Mouse (Mus musculus) cerebellum, adult 18-20 months (tissue): ENCODE data around the gene Gm8909.
A peak's percentile ranks its signal among the peaks of the same experiment; 100 is the strongest.
"Not testable (repeated sequence)": the region's sequence is repeated elsewhere in the genome, so short reads cannot be mapped to it uniquely, and the experiment has no call there.

ENCODE experiments used
- DNase-seq, 2 experiments: peaks; one replicate each; pipeline ENCODE4 v3.0.0; 2021

The Gm8909 gene

DNA sequence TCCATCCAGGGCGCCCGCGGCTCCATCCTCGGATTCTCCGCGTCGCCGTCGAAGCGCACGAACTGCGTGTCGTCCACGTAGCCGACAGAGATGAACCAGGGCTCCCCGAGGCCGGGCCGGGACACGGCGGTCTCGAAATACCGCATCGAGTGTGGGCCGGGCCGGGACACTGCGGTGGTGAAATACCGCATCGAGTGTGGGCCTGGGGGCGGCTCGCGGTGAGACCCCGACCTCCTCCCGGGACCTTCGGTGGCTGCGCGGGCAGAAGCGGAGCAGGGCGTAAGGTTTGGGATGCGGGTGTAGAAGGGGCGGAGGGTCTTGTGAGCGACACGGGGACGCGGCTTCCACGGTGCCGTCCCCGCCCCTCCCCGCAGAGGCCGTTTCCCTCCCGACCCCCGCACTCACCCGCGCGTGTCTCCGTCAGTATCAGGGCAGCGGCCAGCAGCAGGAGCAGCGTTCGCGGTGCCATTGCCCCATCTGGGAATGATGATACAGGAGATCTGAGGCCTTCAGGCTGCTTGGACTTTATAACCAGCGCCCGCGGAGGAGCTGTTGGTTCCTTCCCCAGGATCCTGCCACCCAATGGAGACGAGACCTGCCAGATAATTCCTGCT, at the start of gene Gm8909:
Gene Gm8909 (minus strand): TSS at position 499 of the 614 bp plus-strand sequence.
- DNase-seq: no peak

GRCm38 (mm10) chr17:36215586-36215985, 47.2 kb upstream of the Gm8909 start:
- DNase-seq: no peak

- DNase-seq: no peak
These were observed 38.5 kb upstream of the Gm8909 start for GRCm38 (mm10) chr17:36206846-36207245.

DNA sequence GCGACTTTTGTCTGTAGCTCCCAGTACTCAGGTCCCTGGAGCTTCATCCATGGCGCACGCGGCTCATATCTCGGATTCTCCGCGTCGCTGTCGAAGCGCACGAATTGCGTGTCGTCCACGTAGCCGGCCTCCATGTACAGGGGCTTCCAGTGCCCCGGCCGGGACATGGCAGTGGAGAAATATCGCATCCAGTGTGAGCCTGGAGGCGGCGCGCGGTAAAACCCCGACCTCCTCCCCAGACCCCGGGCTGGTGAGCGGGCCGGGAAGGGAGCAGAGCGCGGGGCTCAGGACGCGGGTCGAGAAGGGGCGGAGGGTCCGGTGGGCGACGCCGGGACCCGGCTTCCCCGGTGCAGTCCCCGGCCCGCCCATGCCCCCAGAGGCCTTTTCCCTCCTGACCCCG, 37.5 kb upstream of the Gm8909 start:
- no peak for DNase-seq

GRCm38 (mm10) chr17:36205456-36205855, 37.1 kb upstream of the Gm8909 start:
- no peak for DNase-seq

DNA sequence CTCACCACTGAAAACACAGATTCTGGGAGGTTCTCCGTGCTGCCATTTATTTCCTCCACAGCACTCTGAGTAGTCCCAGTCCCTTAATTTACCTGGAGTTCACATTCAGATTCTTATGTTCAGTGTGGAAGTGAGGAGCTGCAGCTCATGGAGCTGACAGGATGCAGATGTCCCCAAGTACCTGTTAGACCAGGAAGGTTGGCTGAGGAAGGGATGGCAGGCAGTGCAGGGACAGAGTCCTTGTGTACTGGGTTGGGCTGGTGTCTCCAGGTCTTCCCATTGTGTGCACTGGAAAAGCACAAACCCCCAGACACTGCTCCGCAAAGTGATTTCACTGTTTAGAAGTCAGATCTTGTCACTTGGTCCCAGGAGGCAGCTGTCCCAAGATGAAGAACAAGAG, 33.5 kb upstream of the Gm8909 start:
- no peak for DNase-seq

DNA sequence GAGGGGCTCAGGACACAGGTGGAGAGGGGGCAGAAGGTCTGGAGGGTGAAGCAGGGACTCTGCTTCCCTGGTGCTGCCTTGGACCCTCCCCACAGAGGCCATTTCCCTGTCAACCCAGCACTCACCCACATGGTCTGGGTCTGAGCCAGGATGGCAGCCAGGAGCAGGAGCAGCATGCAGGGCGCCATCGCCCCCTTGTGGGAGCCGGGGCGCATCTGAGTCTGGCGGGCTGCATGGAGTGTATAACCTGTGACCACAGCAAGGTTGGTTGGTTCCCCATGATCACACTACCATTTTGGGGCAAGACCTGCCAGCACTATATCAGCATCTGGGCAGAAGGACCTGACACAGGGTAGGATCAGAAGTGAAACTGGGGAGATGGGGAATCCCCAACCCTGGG, 30.0 kb upstream of the Gm8909 start:
- DNase-seq: no peak

- DNase-seq: no peak
These were observed 26.1 kb upstream of the Gm8909 start for GRCm38 (mm10) chr17:36194471-36194870.

DNA sequence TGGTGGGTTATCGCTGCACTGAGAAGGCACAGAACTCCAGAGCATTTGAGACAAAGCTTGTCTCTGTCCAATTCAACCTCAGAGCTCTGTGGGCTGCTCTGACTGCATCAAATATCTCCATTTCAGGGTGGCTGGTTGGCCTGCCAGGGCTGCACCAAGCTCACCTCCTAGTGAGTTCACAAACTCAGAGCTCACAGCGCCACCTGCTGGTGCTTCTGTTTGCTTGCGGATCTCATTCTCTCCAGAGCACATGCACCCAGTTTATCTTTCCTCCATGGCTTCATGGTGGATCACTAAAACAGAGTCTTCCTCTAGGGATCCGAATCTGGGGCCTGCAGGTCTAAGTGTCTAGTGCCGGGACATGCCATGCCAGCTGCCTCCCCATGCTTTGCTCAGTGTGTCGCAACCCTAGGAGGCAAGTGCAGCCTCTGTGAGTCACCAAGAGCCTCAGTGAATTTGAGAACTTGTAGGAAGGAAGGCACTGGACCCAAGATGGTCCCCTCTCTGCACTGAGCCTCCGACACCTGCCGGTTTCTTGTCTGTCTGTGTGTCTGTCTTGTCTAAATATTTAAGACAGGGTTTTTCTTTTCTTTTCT, 25.3 kb upstream of the Gm8909 start:
- DNase-seq: peak; percentile 8 to 28

- DNase-seq: no peak
These were observed 24.0 kb upstream of the Gm8909 start for GRCm38 (mm10) chr17:36192371-36192770.

- no peak for DNase-seq
These were observed 21.8 kb upstream of the Gm8909 start, which contains the start of gene H2-T3 for GRCm38 (mm10) chr17:36190169-36190507. Gene H2-T3 (minus strand): TSS chr17:36190287.

- DNase-seq: no peak
These were observed 21.3 kb upstream of the Gm8909 start for GRCm38 (mm10) chr17:36189491-36190168.

DNA sequence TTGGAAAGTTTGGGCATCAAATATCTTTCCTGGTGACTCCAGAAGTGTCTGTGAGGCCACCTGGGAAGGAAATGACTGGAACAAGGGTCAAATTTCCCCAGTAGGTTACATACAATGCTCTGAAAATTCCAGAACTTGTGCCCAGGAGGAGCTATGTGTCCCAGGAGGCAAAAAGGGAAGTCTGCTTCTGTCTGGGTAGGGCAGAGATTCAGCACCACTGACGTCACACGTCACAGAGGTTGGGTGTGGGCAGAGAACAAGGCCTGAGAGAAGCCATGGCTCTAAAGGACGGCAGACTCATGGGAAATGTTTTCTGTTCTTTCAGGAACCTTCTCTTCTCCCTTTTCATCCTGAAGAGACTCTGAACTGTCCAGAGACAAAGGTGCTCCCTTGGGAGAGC, 19.2 kb upstream of the Gm8909 start:
- no peak for DNase-seq

- DNase-seq: no peak
These were observed 13.9 kb upstream of the Gm8909 start for GRCm38 (mm10) chr17:36182212-36182611.

- not testable (repeated sequence) for DNase-seq
These were observed 11.1 kb upstream of the Gm8909 start for GRCm38 (mm10) chr17:36179446-36179845.

GRCm38 (mm10) chr17:36178938-36179337, 10.6 kb upstream of the Gm8909 start:
- not testable (repeated sequence) for DNase-seq

DNA sequence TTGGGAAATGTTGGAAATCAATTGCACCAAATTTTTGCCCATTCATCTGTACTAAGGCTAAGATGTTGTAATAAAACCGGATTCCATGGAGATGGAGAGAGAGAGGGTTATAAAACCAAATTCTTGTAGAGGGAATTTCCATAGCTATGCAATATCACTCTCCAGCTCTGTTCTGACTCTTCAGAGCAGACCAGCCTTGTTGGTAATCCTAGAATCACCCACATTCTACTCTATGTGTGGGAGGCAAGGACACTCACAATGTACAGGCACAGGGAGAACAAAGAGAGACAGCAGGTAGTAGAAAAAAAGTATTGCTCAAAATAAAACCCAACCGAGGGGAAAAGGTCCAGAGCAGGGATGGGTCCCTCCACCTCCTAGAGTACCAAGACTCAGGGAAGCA, 7.8 kb upstream of the Gm8909 start:
- not testable (repeated sequence) for DNase-seq

DNA sequence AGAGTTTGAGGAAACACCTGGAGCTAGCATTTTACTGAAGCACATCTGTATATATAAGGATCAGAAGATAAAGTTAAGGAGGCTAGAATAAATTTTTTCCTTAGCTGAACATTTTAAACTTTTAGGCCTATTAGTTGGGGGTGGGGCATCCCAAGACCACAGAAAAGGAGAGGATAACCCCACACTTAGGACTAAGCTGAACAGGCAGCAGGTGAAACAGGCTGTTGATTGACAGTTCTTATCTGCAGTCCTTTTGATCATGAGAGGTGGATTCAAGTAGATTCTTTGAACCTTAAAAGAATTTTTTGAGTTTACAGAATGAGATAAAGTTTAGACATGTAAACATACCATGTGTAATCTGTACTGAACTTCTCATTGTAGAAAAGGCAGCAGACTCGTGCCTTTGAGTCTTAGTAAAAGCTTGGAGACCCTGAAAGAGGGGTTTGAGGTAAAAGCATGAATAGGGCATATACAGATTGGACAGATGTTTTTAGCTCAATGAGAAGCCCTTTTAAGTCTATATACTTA, 2.0 kb upstream of the Gm8909 start:
- no peak for DNase-seq

DNA sequence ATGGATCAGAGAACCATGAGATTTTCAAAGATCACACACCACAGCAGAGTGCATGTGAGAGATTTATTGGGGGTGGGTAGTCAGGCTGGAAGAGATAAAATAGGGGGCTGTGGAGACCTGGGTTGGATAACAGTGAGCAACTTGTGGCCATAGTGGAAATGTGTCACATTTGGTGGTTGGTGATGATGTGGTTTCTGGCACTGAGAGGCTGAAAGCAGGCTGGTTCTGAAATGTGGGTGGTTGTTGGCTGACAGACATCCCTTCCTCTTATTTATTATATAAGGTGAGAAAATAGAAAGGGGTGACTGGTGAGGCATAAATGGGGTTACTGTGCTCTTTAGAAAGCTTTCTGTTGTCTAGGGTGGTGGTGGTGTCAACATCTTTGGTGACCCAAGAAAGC, 1.4 kb upstream of the Gm8909 start:
- no peak for DNase-seq

DNA sequence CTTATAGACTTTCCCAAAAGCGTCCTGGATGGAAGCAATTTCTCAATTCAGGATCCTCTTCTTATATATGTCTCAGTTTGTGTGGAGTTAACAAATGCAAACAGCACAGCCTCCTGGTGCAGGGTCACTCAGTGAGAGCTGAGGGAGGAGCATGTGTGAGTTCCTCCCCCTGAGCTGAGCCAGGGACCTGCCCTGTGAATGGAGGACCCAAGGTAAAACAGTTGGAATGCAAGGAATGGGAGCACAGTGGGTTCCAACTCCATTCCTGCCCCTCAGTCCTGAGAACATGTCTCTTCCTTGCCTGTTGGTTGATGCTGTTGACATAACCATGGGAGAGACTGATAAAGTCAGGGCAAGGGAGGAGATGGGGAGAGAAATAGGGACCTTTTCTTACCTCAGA, 757 bp upstream of the Gm8909 start:
- DNase-seq: not testable (repeated sequence)

- no peak for DNase-seq
These were observed 865 bp downstream of the Gm8909 start for GRCm38 (mm10) chr17:36167306-36168038.

DNA sequence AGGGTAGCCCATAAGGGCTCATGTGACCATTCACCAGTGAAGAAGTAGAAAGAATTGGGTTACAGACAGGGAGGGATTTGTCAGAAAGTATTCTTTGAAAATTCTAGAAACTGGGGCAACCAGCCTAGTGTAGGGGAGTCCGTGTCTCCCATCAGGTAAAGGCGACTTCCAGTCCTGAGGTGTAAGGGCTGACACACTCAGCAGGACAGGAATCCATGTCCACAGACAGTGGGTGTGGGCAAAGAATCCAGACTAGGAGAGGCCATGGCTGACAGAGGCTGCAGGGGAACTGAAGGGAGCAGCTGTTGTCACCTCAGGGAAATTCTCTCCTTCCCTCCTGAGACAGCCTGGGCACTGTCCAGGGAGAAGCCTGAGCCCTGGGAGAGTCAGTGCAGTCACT, 1.4 kb downstream of the Gm8909 start:
- DNase-seq: not testable (repeated sequence)
